Mouse (Mus musculus): ENCODE results near the gene Gm11564.
"Not testable (repeated sequence)": the region's sequence is repeated elsewhere in the genome, so short reads cannot be mapped to it uniquely, and the experiment has no call there.

- TF ChIP-seq CTCF (IDR thresholded peaks at IDR 0.05; ENCODE audit: low read depth); EP300 (optimal IDR thresholded peaks at IDR 0.05): not testable (repeated sequence)
These were observed at the start of gene Gm11564 for GRCm38 (mm10) chr11:99815566-99815965.

Data from stomach, postnatal 0 days (tissue).